ENCODE assay signal across 8 mouse cellular contexts in genomic region chr2:12023402-12024111, GRCm38 (mm10).
DNase-seq lines count a peak whose midpoint lies in the region; ATAC-seq and TF ChIP-seq lines count a peak whose summit lies in the region.

No protein-coding gene starts in this region.

- H3K4me3 ChIP-seq in intestine, embryonic 14.5 days (ENCODE audit: low read depth, low read length) = no peak overlapping the region
- no peak overlapping the region for H3K4me3 ChIP-seq in intestine, postnatal 0 days (ENCODE audit: low read depth, low read length)
- H3K4me3 ChIP-seq in heart, embryonic 13.5 days = no peak overlapping the region
- no peak overlapping the region for H3K4me3 ChIP-seq in neural tube, embryonic 11.5 days (ENCODE audit: low read depth, low read length)
- H3K4me3 ChIP-seq in midbrain, embryonic 13.5 days (replicated peaks) = no peak overlapping the region

- ATAC-seq in intestine, embryonic 14.5 days (replicated peaks; ENCODE audit: low FRiP score, low TSS enrichment, low read depth) = 0 out of 2 replicates have a peak, but pooled peaks have one; percentile 58
- no peak for ATAC-seq in intestine, postnatal 0 days
- peak; percentile 66 for ATAC-seq in heart, embryonic 13.5 days (ENCODE audit: extremely low read depth, insufficient number of reproducible peaks, low FRiP score, low TSS enrichment)
- ATAC-seq in neural tube, embryonic 11.5 days (ENCODE audit: insufficient read depth, low FRiP score, low TSS enrichment) = no peak
- ATAC-seq in midbrain, embryonic 13.5 days = no peak

- H3K4me1 ChIP-seq in intestine, embryonic 14.5 days (replicated peaks; ENCODE audit: control insufficient read depth, insufficient read depth, low read length) = peaks cover 4% of the 10 kb centered on the region; the same call in 1 of the 2 replicates
- H3K4me1 ChIP-seq in intestine, postnatal 0 days (replicated peaks; ENCODE audit: control insufficient read depth, insufficient read depth, low read length) = no peaks in the 10 kb centered on the region
- H3K4me1 ChIP-seq in heart, embryonic 13.5 days = peaks cover 27% of the 10 kb centered on the region
- no peaks in the 10 kb centered on the region for H3K4me1 ChIP-seq in neural tube, embryonic 11.5 days (ENCODE audit: control insufficient read depth, insufficient read depth, low read length)
- no peaks in the 10 kb centered on the region for H3K4me1 ChIP-seq in midbrain, embryonic 13.5 days (replicated peaks)

- WGBS in intestine, embryonic 14.5 days = 30% methylated on average over 10 of the region's 10 CpGs
- WGBS in intestine, postnatal 0 days = 44% methylated on average over 10 of the region's 10 CpGs
- 33% methylated on average over 10 of the region's 10 CpGs for WGBS in heart, embryonic 13.5 days
- 50% methylated on average over 10 of the region's 10 CpGs for WGBS in neural tube, embryonic 11.5 days
- WGBS in midbrain, embryonic 13.5 days = 61% methylated on average over 10 of the region's 10 CpGs

- no peak overlapping the region for H3K9ac ChIP-seq in intestine, embryonic 14.5 days (ENCODE audit: low read length)
- no peak overlapping the region for H3K9ac ChIP-seq in intestine, postnatal 0 days (ENCODE audit: low read depth, low read length)
- no peak overlapping the region for H3K9ac ChIP-seq in heart, embryonic 13.5 days
- H3K9ac ChIP-seq in neural tube, embryonic 11.5 days (ENCODE audit: low read length) = no peak overlapping the region
- H3K9ac ChIP-seq in midbrain, embryonic 13.5 days (replicated peaks) = no peak overlapping the region

- no peak overlapping the region for H3K4me2 ChIP-seq in intestine, embryonic 14.5 days (ENCODE audit: low read length)
- H3K4me2 ChIP-seq in intestine, postnatal 0 days (replicated peaks; ENCODE audit: low read depth) = no peak overlapping the region
- H3K4me2 ChIP-seq in heart, embryonic 13.5 days = 0 out of 2 replicates have a peak overlapping the region, but pooled peaks have one; percentile 6
- H3K4me2 ChIP-seq in neural tube, embryonic 11.5 days (ENCODE audit: low read depth) = no peak overlapping the region
- H3K4me2 ChIP-seq in midbrain, embryonic 13.5 days (replicated peaks) = no peak overlapping the region

- H3K9me3 ChIP-seq in intestine, embryonic 14.5 days (ENCODE audit: control insufficient read depth, low read length) = no peaks in the 10 kb centered on the region
- H3K9me3 ChIP-seq in intestine, postnatal 0 days (ENCODE audit: control insufficient read depth) = no peaks in the 10 kb centered on the region
- H3K9me3 ChIP-seq in heart, embryonic 13.5 days = no peaks in the 10 kb centered on the region
- no peaks in the 10 kb centered on the region for H3K9me3 ChIP-seq in neural tube, embryonic 11.5 days (ENCODE audit: control insufficient read depth, low read length)
- no peaks in the 10 kb centered on the region for H3K9me3 ChIP-seq in midbrain, embryonic 13.5 days

- H3K27me3 ChIP-seq in intestine, embryonic 14.5 days (replicated peaks; ENCODE audit: control insufficient read depth, insufficient read depth, low read length) = no peaks in the 10 kb centered on the region
- no peaks in the 10 kb centered on the region for H3K27me3 ChIP-seq in intestine, postnatal 0 days (replicated peaks; ENCODE audit: control insufficient read depth, insufficient read depth, low read length)
- H3K27me3 ChIP-seq in heart, embryonic 13.5 days (replicated peaks) = no peaks in the 10 kb centered on the region
- H3K27me3 ChIP-seq in neural tube, embryonic 11.5 days (ENCODE audit: control insufficient read depth, insufficient read depth, low read length) = no peaks in the 10 kb centered on the region
- H3K27me3 ChIP-seq in midbrain, embryonic 13.5 days = 0 out of 2 replicates have a peak, but pooled peaks cover 2% of the 10 kb centered on the region

- H3K27ac ChIP-seq in intestine, embryonic 14.5 days (ENCODE audit: low read depth) = peak overlapping the region; percentile 44
- no peak overlapping the region for H3K27ac ChIP-seq in intestine, postnatal 0 days (ENCODE audit: low read depth, low read length)
- H3K27ac ChIP-seq in heart, embryonic 13.5 days (replicated peaks) = peak overlapping the region; percentile 85
- H3K27ac ChIP-seq in neural tube, embryonic 11.5 days (ENCODE audit: low read depth, low read length) = no peak overlapping the region
- H3K27ac ChIP-seq in midbrain, embryonic 13.5 days = no peak overlapping the region

- no peaks in the 10 kb centered on the region for H3K36me3 ChIP-seq in intestine, embryonic 14.5 days (ENCODE audit: control insufficient read depth, insufficient read depth, low read length)
- H3K36me3 ChIP-seq in intestine, postnatal 0 days (ENCODE audit: control insufficient read depth, insufficient read depth) = no peaks in the 10 kb centered on the region
- no peaks in the 10 kb centered on the region for H3K36me3 ChIP-seq in heart, embryonic 13.5 days
- H3K36me3 ChIP-seq in neural tube, embryonic 11.5 days (ENCODE audit: control insufficient read depth, insufficient read depth, low read length) = no peaks in the 10 kb centered on the region
- H3K36me3 ChIP-seq in midbrain, embryonic 13.5 days = no peaks in the 10 kb centered on the region

- TF ChIP-seq CTCF in intestine, postnatal 0 days (IDR thresholded peaks at IDR 0.05; ENCODE audit: low read depth) = no peak

- DNase-seq in intestine, embryonic 14.5 days (ENCODE audit: low spot score) = peak; percentile 69
- DNase-seq in kidney, postnatal 4 days = peak; percentile 91 to 93
- DNase-seq in neural tube, embryonic 11.5 days (ENCODE audit: low spot score) = peak; percentile 12
- DNase-seq in frontal cortex, adult 2 months (ENCODE audit: extremely low spot score in 1 of 2, low spot score in 1 of 2) = no peak
- no peak for DNase-seq in frontal cortex, postnatal 25 days (ENCODE audit: low spot score in 2 of 2)

Comparison
In these comparisons a context has a peak if more than half of its experiments do, and no peak if none do; other contexts are left out.
1. ATAC-seq: peak in intestine, embryonic 14.5 days (single experiment) and heart, embryonic 13.5 days (single experiment); none in intestine, postnatal 0 days (single experiment), neural tube, embryonic 11.5 days (single experiment) and midbrain, embryonic 13.5 days (single experiment).
2. H3K27ac ChIP-seq: peak in intestine, embryonic 14.5 days (single experiment) and heart, embryonic 13.5 days (single experiment); none in intestine, postnatal 0 days (single experiment), neural tube, embryonic 11.5 days (single experiment) and midbrain, embryonic 13.5 days (single experiment).
3. DNase-seq: peak in intestine, embryonic 14.5 days (single experiment), kidney, postnatal 4 days (2 of 2) and neural tube, embryonic 11.5 days (single experiment); none in frontal cortex, adult 2 months (0 of 2) and frontal cortex, postnatal 25 days (0 of 2).